Mouse (Mus musculus): ENCODE results near the gene Lcn10. TPM values are rescaled to one million over a fixed set of nuclear protein-coding genes. Genes with fewer than 3 reads are reported as not detected.
"Not testable (repeated sequence)": the region's sequence is repeated elsewhere in the genome, so short reads cannot be mapped to it uniquely, and the experiment has no call there.

The Lcn10 gene
- polyA plus RNA-seq, 1 experiment from 2014 or later, result not detected

GRCm38 (mm10) chr2:25709791-25710190, 27.3 kb downstream of the Lcn10 start:
- 73% methylated on average over 2 of the region's 2 CpGs for WGBS
- H3K4me1 ChIP-seq, result peaks cover 22% of the 10 kb centered on the region
- H3K36me3 ChIP-seq (ENCODE audit: poor library complexity, severe bottlenecking); ATAC-seq; H3K9ac ChIP-seq; H3K27ac ChIP-seq; H3K4me3 ChIP-seq; H3K4me2 ChIP-seq; H3K27me3 ChIP-seq; H3K9me3 ChIP-seq (replicated peaks): not testable (repeated sequence)

- not testable (repeated sequence) for H3K9me3 ChIP-seq (replicated peaks); H3K4me2 ChIP-seq; H3K27me3 ChIP-seq; ATAC-seq; H3K9ac ChIP-seq; H3K27ac ChIP-seq; H3K4me3 ChIP-seq; H3K36me3 ChIP-seq (ENCODE audit: poor library complexity, severe bottlenecking)
- WGBS, result 32% methylated on average over 3 of the region's 3 CpGs
- H3K4me1 ChIP-seq, result peaks cover 22% of the 10 kb centered on the region
These were observed 29.1 kb downstream of the Lcn10 start for GRCm38 (mm10) chr2:25711641-25712040.

- Histone ChIP-seq H3K4me2 (no peak overlapping the region), H3K36me3 (ENCODE audit: poor library complexity, severe bottlenecking) (no peaks in the 10 kb centered on the region), H3K9ac (no peak overlapping the region), H3K4me1 (no peaks in the 10 kb centered on the region), H3K27me3 (no peaks in the 10 kb centered on the region), H3K4me3 (no peak overlapping the region), H3K27ac (no peak overlapping the region), H3K9me3 (replicated peaks) (no peaks in the 10 kb centered on the region)
- ATAC-seq, result no peak
These were observed 34.7 kb downstream of the Lcn10 start for GRCm38 (mm10) chr2:25717222-25717621.

GRCm38 (mm10) chr2:25733199-25733930, 50.8 kb downstream of the Lcn10 start:
- H3K27me3 ChIP-seq, result no peaks in the 10 kb centered on the region
- no peak overlapping the region for H3K4me3 ChIP-seq
- WGBS, result 70% methylated on average over 2 of the region's 2 CpGs
- H3K9ac ChIP-seq, result no peak overlapping the region
- no peaks in the 10 kb centered on the region for H3K36me3 ChIP-seq (ENCODE audit: poor library complexity, severe bottlenecking)
- H3K4me1 ChIP-seq, result no peaks in the 10 kb centered on the region
- H3K9me3 ChIP-seq (replicated peaks), result 0 out of 2 replicates have a peak, but pooled peaks cover 12% of the 10 kb centered on the region
- no peak for ATAC-seq
- no peak overlapping the region for H3K27ac ChIP-seq
- no peak overlapping the region for H3K4me2 ChIP-seq

Other genes starting within 250 kb of the Lcn10 start
- gene Clic3, start 225.9 kb upstream of the Lcn10 start, polyA plus RNA-seq (2015; fragmentation: Nextera tagmentation; extraction: Ambion mirVana), result 2.4 and 3.2 TPM in 2 replicates
- gene Paxx, start 221.6 kb upstream of the Lcn10 start, polyA plus RNA-seq (2015; fragmentation: Nextera tagmentation; extraction: Ambion mirVana), result 62.0 and 65.9 TPM in 2 replicates
- gene Ptgds, start 212.7 kb upstream of the Lcn10 start, polyA plus RNA-seq (2015; fragmentation: Nextera tagmentation; extraction: Ambion mirVana), result 7.6 and 9.7 TPM in 2 replicates
- gene Lcn12, start 188.8 kb upstream of the Lcn10 start, polyA plus RNA-seq (2015; fragmentation: Nextera tagmentation; extraction: Ambion mirVana), result not detected in 2 replicates
- 97.9 and 103 TPM in 2 replicates for gene Fbxw5, start 182.0 kb upstream of the Lcn10 start, polyA plus RNA-seq (2015; fragmentation: Nextera tagmentation; extraction: Ambion mirVana)
- 4.2 and 5.2 TPM in 2 replicates for gene C8g, start 181.0 kb upstream of the Lcn10 start, polyA plus RNA-seq (2015; fragmentation: Nextera tagmentation; extraction: Ambion mirVana)
- gene Traf2, start 135.8 kb upstream of the Lcn10 start, polyA plus RNA-seq (2015; fragmentation: Nextera tagmentation; extraction: Ambion mirVana), result 30.9 and 33.3 TPM in 2 replicates
- gene Edf1, start 124.9 kb upstream of the Lcn10 start, polyA plus RNA-seq (2015; fragmentation: Nextera tagmentation; extraction: Ambion mirVana), result 383 and 401 TPM in 2 replicates
- 3.1 and 4.2 TPM in 2 replicates for gene Mamdc4, start 107.9 kb upstream of the Lcn10 start, polyA plus RNA-seq (2015; fragmentation: Nextera tagmentation; extraction: Ambion mirVana)
- gene Phpt1, start 107.5 kb upstream of the Lcn10 start, polyA plus RNA-seq (2015; fragmentation: Nextera tagmentation; extraction: Ambion mirVana), result 179 and 189 TPM in 2 replicates
- 2.2 and 3.4 TPM in 2 replicates for gene Ajm1, start 101.0 kb upstream of the Lcn10 start, polyA plus RNA-seq (2015; fragmentation: Nextera tagmentation; extraction: Ambion mirVana)
- 71.7 and 72.5 TPM in 2 replicates for gene Rabl6, start 74.2 kb upstream of the Lcn10 start, polyA plus RNA-seq (2015; fragmentation: Nextera tagmentation; extraction: Ambion mirVana)
- gene Ccdc183, start 65.0 kb upstream of the Lcn10 start, polyA plus RNA-seq (2015; fragmentation: Nextera tagmentation; extraction: Ambion mirVana), result 0.11 and 0.32 TPM in 2 replicates
- gene Tmem141, start 60.7 kb upstream of the Lcn10 start, polyA plus RNA-seq (2015; fragmentation: Nextera tagmentation; extraction: Ambion mirVana), result 14.3 and 16.2 TPM in 2 replicates
- gene Fcna, start 54.7 kb upstream of the Lcn10 start, polyA plus RNA-seq (2015; fragmentation: Nextera tagmentation; extraction: Ambion mirVana), result 0.92 and 1.2 TPM in 2 replicates
- not detected in 2 replicates for gene Lcn8, start 29.6 kb upstream of the Lcn10 start, polyA plus RNA-seq (2015; fragmentation: Nextera tagmentation; extraction: Ambion mirVana)
- not detected in 2 replicates for gene Lcn5, start 24.8 kb upstream of the Lcn10 start, polyA plus RNA-seq (2015; fragmentation: Nextera tagmentation; extraction: Ambion mirVana)
- gene Lcn6, start 5.9 kb upstream of the Lcn10 start, polyA plus RNA-seq (2015; fragmentation: Nextera tagmentation; extraction: Ambion mirVana), result not detected in 2 replicates
- not detected in 2 replicates for gene Obp2a, start 17.3 kb downstream of the Lcn10 start, polyA plus RNA-seq (2015; fragmentation: Nextera tagmentation; extraction: Ambion mirVana)
- gene Bmyc, start 24.0 kb downstream of the Lcn10 start, polyA plus RNA-seq (2015; fragmentation: Nextera tagmentation; extraction: Ambion mirVana), result 83.3 and 86.8 TPM in 2 replicates
- not detected in 2 replicates for gene Obp2b, start 54.3 kb downstream of the Lcn10 start, polyA plus RNA-seq (2015; fragmentation: Nextera tagmentation; extraction: Ambion mirVana)
- gene Lcn3, start 82.8 kb downstream of the Lcn10 start, polyA plus RNA-seq (2015; fragmentation: Nextera tagmentation; extraction: Ambion mirVana), result not detected in 2 replicates
- not detected in 2 replicates for gene Lcn11, start 94.3 kb downstream of the Lcn10 start, polyA plus RNA-seq (2015; fragmentation: Nextera tagmentation; extraction: Ambion mirVana)
- not detected in 2 replicates for gene Gm13539, start 99.5 kb downstream of the Lcn10 start, polyA plus RNA-seq (2015; fragmentation: Nextera tagmentation; extraction: Ambion mirVana)
- not detected in 2 replicates for gene Glt6d1, start 133.1 kb downstream of the Lcn10 start, polyA plus RNA-seq (2015; fragmentation: Nextera tagmentation; extraction: Ambion mirVana)
- gene Lcn9, start 140.4 kb downstream of the Lcn10 start, polyA plus RNA-seq (2015; fragmentation: Nextera tagmentation; extraction: Ambion mirVana), result not detected in 2 replicates
- not detected in 2 replicates for gene Sohlh1, start 164.5 kb downstream of the Lcn10 start, polyA plus RNA-seq (2015; fragmentation: Nextera tagmentation; extraction: Ambion mirVana)
- gene Kcnt1, start 181.0 kb downstream of the Lcn10 start, polyA plus RNA-seq (2015; fragmentation: Nextera tagmentation; extraction: Ambion mirVana), result 3.2 and 4.5 TPM in 2 replicates

All from forebrain, embryonic 13.5 days (tissue).